Mouse (Mus musculus) ovary, postnatal 10 days (tissue): Measurements from ENCODE around the gene Atp8b3.

Experiments used
- DNase-seq: peaks from one replicate; pipeline ENCODE4 v3.0.0; 2022; ENCODE audit warnings: low spot score

The Atp8b3 gene

GRCm38 (mm10) chr10:80568876-80569275 is 30.0 kb upstream of the Atp8b3 start:
- DNase-seq = no peak

GRCm38 (mm10) chr10:80566375-80567092 is 27.6 kb upstream of the Atp8b3 start:
- peak; percentile 74 for DNase-seq

GRCm38 (mm10) chr10:80561116-80561944 is 22.4 kb upstream of the Atp8b3 start, which contains the start of gene Rexo1:
Rexo1 (minus strand) TSS chr10:80561560.
- peak; percentile 83 for DNase-seq

GRCm38 (mm10) chr10:80560621-80561020 is 21.7 kb upstream of the Atp8b3 start:
- DNase-seq = no peak

- no peak for DNase-seq
Observed at GRCm38 (mm10) chr10:80559431-80559830, 20.5 kb upstream of the Atp8b3 start.

GRCm38 (mm10) chr10:80557346-80557965 is 18.5 kb upstream of the Atp8b3 start:
- DNase-seq = peak; percentile 69

- no peak for DNase-seq
Observed at GRCm38 (mm10) chr10:80553997-80554396, 15.1 kb upstream of the Atp8b3 start.

GRCm38 (mm10) chr10:80553575-80553974 is 14.7 kb upstream of the Atp8b3 start:
- no peak for DNase-seq

GRCm38 (mm10) chr10:80552364-80552763 is 13.4 kb upstream of the Atp8b3 start:
- no peak for DNase-seq

- no peak for DNase-seq
Observed at GRCm38 (mm10) chr10:80549279-80549678, 10.4 kb upstream of the Atp8b3 start.

GRCm38 (mm10) chr10:80548428-80549006 is 9.6 kb upstream of the Atp8b3 start:
- peak; percentile 46 for DNase-seq

- DNase-seq = no peak
Observed at GRCm38 (mm10) chr10:80547539-80547938, 8.6 kb upstream of the Atp8b3 start.

GRCm38 (mm10) chr10:80546945-80547344 is 8.0 kb upstream of the Atp8b3 start:
- DNase-seq = no peak

GRCm38 (mm10) chr10:80545590-80545989 is 6.7 kb upstream of the Atp8b3 start:
- DNase-seq = no peak

GRCm38 (mm10) chr10:80543873-80544272 is 4.9 kb upstream of the Atp8b3 start:
- DNase-seq = no peak

- no peak for DNase-seq
Observed at GRCm38 (mm10) chr10:80539493-80539892, 569 bp upstream of the Atp8b3 start.

- DNase-seq = no peak
Observed at GRCm38 (mm10) chr10:80538180-80538579, 744 bp downstream of the Atp8b3 start.

- DNase-seq = no peak
Observed at GRCm38 (mm10) chr10:80535711-80536110, 3.2 kb downstream of the Atp8b3 start.

GRCm38 (mm10) chr10:80535071-80535470 is 3.9 kb downstream of the Atp8b3 start:
- DNase-seq = no peak

GRCm38 (mm10) chr10:80533704-80534103 is 5.2 kb downstream of the Atp8b3 start:
- DNase-seq = no peak

- DNase-seq = no peak
Observed at GRCm38 (mm10) chr10:80532783-80533182, 6.1 kb downstream of the Atp8b3 start.

- DNase-seq = no peak
Observed at GRCm38 (mm10) chr10:80526172-80526571, 12.8 kb downstream of the Atp8b3 start.
